Mouse (Mus musculus): ENCODE measurements around the gene Cyth1. TPM values are rescaled to one million over a fixed set of nuclear protein-coding genes. Genes with fewer than 3 reads are reported as not detected.

Cyth1 gene
- total RNA-seq, 2 experiments from 2014 or later, result 48.9 to 53.8 TPM

GRCm38 (mm10) chr11:118202410-118203233 is 45.8 kb downstream of the Cyth1 start:
- peak; percentile 32 for DNase-seq (ENCODE audit: low spot score)
- intact Hi-C loops (cut with DNase I), result no loop called here

GRCm38 (mm10) chr11:118201833-118202409 is 46.5 kb downstream of the Cyth1 start:
- intact Hi-C loops (cut with DNase I), result no loop called here
- no peak for DNase-seq (ENCODE audit: low spot score)

- no peak for DNase-seq (ENCODE audit: low spot score)
- intact Hi-C loops (cut with DNase I), result no loop called here
Observed at GRCm38 (mm10) chr11:118200834-118201830, 47.3 kb downstream of the Cyth1 start.

- intact Hi-C loops (cut with DNase I), result no loop called here
- DNase-seq (ENCODE audit: low spot score), result no peak
Observed at GRCm38 (mm10) chr11:118198296-118198600, 50.1 kb downstream of the Cyth1 start.

GRCm38 (mm10) chr11:118197508-118198295 is 50.7 kb downstream of the Cyth1 start:
- DNase-seq (ENCODE audit: low spot score), result no peak
- intact Hi-C loops (cut with DNase I), result loop anchor here (2.0 kb wide), 1 partner anchor 15 kb away; no protein-coding TSS in a partner anchor

GRCm38 (mm10) chr11:118196824-118197388 is 51.5 kb downstream of the Cyth1 start:
- no peak for DNase-seq (ENCODE audit: low spot score)
- intact Hi-C loops (cut with DNase I), result loop anchor here (2.0 kb wide), 1 partner anchor 16 kb away; no protein-coding TSS in a partner anchor

- intact Hi-C loops (cut with DNase I), result no loop called here
- peak; percentile 67 for DNase-seq (ENCODE audit: low spot score)
Observed at GRCm38 (mm10) chr11:118193390-118194147, 54.8 kb downstream of the Cyth1 start.

- intact Hi-C loops (cut with DNase I), result no loop called here
- DNase-seq (ENCODE audit: low spot score), result no peak
Observed at GRCm38 (mm10) chr11:118192973-118193372, 55.4 kb downstream of the Cyth1 start.

GRCm38 (mm10) chr11:118182768-118183167 is 65.6 kb downstream of the Cyth1 start:
- intact Hi-C loops (cut with DNase I), result no loop called here

GRCm38 (mm10) chr11:118182353-118182752 is 66.0 kb downstream of the Cyth1 start:
- no peak for DNase-seq (ENCODE audit: low spot score)
- intact Hi-C loops (cut with DNase I), result no loop called here

More at GRCm38 (mm10) chr11:118182768-118183167, 65.6 kb downstream of the Cyth1 start:
- no peak for DNase-seq (ENCODE audit: low spot score)

GRCm38 (mm10) chr11:118180199-118180598 is 68.2 kb downstream of the Cyth1 start:
- DNase-seq (ENCODE audit: low spot score), result no peak
- intact Hi-C loops (cut with DNase I), result no loop called here

GRCm38 (mm10) chr11:118178236-118178635 is 70.2 kb downstream of the Cyth1 start:
- DNase-seq (ENCODE audit: low spot score), result no peak
- intact Hi-C loops (cut with DNase I), result no loop called here

GRCm38 (mm10) chr11:118174752-118175151 is 73.6 kb downstream of the Cyth1 start:
- intact Hi-C loops (cut with DNase I), result no loop called here
- peak; percentile 31 for DNase-seq (ENCODE audit: low spot score)

- intact Hi-C loops (cut with DNase I), result no loop called here
- DNase-seq (ENCODE audit: low spot score), result no peak
Observed at GRCm38 (mm10) chr11:118172768-118173167, 75.6 kb downstream of the Cyth1 start.

GRCm38 (mm10) chr11:118170333-118170732 is 78.1 kb downstream of the Cyth1 start:
- intact Hi-C loops (cut with DNase I), result no loop called here
- DNase-seq (ENCODE audit: low spot score), result no peak

- DNase-seq (ENCODE audit: low spot score), result no peak
- intact Hi-C loops (cut with DNase I), result no loop called here
Observed at GRCm38 (mm10) chr11:118168714-118169113, 79.7 kb downstream of the Cyth1 start.

- no peak for DNase-seq (ENCODE audit: low spot score)
- intact Hi-C loops (cut with DNase I), result no loop called here
Observed at GRCm38 (mm10) chr11:118166626-118167025, 81.8 kb downstream of the Cyth1 start.

- DNase-seq (ENCODE audit: low spot score), result no peak
- intact Hi-C loops (cut with DNase I), result no loop called here
Observed at GRCm38 (mm10) chr11:118165681-118166080, 82.7 kb downstream of the Cyth1 start.

Data from heart, postnatal 25 days (tissue).